Mouse (Mus musculus) forebrain, embryonic 16.5 days (tissue): ENCODE measurements around the gene Aco2. TPM values are rescaled to one million over a fixed set of nuclear protein-coding genes. Genes with fewer than 3 reads are reported as not detected.

Source experiments
- ATAC-seq: fragments of 200-750 bp; cut with Nextera tagmentation; 2 replicates; pipeline ENCODE4 v1.8.0; 2017; ENCODE audit warnings: mild to moderate bottlenecking, moderate library complexity
- H3K27ac ChIP-seq: fragments of 300-500 bp; sonication (generic); 2 replicates; pipeline ENCODE4 v1.5.1; 2014; ENCODE audit warnings: low read length, control low read depth
- H3K27me3 ChIP-seq: fragments of 300-500 bp; sonication (generic); replicated peaks from 2 replicates; pipeline ENCODE4 v1.6.1; 2014; ENCODE audit warnings: low read length; ENCODE audit not compliant: control insufficient read depth, insufficient read depth
- H3K36me3 ChIP-seq: fragments of 300-500 bp; sonication (generic); 2 replicates; pipeline ENCODE4 v1.6.1; 2014; ENCODE audit not compliant: control insufficient read depth, insufficient read depth
- H3K4me1 ChIP-seq: fragments of 300-500 bp; sonication (generic); replicated peaks from 2 replicates; pipeline ENCODE4 v1.6.1; 2014; ENCODE audit warnings: low read length; ENCODE audit not compliant: control insufficient read depth, insufficient read depth
- H3K4me2 ChIP-seq: fragments of 300-500 bp; sonication (generic); 2 replicates; pipeline ENCODE4 v1.6.1; 2014; ENCODE audit warnings: mild to moderate bottlenecking, low read length, control low read depth
- H3K4me3 ChIP-seq: fragments of 300-500 bp; sonication (generic); replicated peaks from 2 replicates; pipeline ENCODE4 v1.5.1; 2014; ENCODE audit warnings: mild to moderate bottlenecking, low read length, control low read depth
- H3K9ac ChIP-seq: fragments of 300-500 bp; sonication (generic); replicated peaks from 2 replicates; pipeline ENCODE4 v1.6.1; 2014; ENCODE audit warnings: low read depth, low read length, control low read depth
- H3K9me3 ChIP-seq: fragments of 300-500 bp; sonication (generic); 2 replicates; pipeline ENCODE4 v1.6.1; 2016; ENCODE audit warnings: low read length; ENCODE audit not compliant: control insufficient read depth
- WGBS: fragments of 180-500 bp; shearing (Covaris S2); extraction: QIAGEN DNeasy Blood & Tissue Kit; methylation state at CpG from one replicate; pipeline ENCODE4 v1.1.7; 2014; 5-methylcytosine and 5-hydroxymethylcytosine counted together
- polyA plus RNA-seq: library from polyadenylated mRNA; unstranded; fragments of >200 nt; fragmentation: Nextera tagmentation; extraction: Ambion mirVana; gene quantifications from 2 replicates; pipeline ENCODE4 v1.2.1, GENCODE M21; 2015

The Aco2 gene
- polyA plus RNA-seq, 1 experiment from 2014 or later, result 260 TPM

DNA sequence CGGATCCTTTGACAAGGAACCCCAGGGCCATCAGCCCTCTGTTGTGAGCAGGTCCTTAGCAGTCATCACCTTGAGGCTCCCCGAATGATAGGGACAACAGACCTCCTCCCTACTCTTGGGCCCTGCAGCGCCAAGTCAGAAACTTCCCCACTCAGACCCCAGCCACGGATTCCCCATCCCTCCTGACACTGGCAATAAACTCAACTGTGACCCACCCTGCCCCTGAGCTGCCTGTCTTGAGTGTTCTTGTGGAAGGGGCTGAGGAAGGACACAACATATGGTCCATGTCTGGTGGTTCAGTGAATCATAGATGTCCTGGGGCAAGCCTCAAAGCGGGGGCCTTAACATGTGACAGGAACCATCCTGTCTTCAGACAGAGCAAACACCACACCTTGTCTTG is 78.6 kb downstream of the Aco2 start:
- Histone ChIP-seq H3K27me3 (no peaks in the 10 kb centered on the region), H3K4me3 (no peak overlapping the region), H3K27ac (no peak overlapping the region), H3K9me3 (no peaks in the 10 kb centered on the region), H3K4me2 (no peak overlapping the region), H3K4me1 (no peaks in the 10 kb centered on the region), H3K9ac (no peak overlapping the region), H3K36me3 (peaks cover 27% of the 10 kb centered on the region)
- ATAC-seq, result no peak
- 87% methylated on average over 5 of the region's 5 CpGs for WGBS

DNA sequence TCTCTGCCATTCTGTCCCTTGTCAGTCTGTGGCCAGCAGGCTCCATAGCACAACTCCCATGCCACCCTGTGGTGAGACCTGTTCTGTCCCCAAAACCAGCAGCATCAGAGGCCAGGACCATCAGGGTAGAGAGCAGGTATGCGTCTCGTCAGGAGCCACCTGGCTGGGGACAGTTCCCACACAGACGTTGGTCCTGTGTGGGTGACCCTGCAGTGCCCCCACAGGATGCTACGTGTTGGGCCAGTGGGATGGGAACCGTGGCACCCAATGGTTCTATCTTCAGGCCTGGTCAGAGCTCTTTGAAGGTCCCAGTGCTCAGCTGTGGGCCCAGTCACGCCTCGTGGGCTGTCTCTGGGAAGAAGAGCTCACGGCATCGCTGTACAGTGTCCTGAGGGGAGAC is 79.0 kb downstream of the Aco2 start:
- Histone ChIP-seq H3K4me2 (no peak overlapping the region), H3K9ac (no peak overlapping the region), H3K27ac (no peak overlapping the region), H3K4me1 (0 out of 2 replicates have a peak, but pooled peaks cover under 1% of the 10 kb centered on the region), H3K36me3 (peaks cover 27% of the 10 kb centered on the region), H3K9me3 (no peaks in the 10 kb centered on the region), H3K27me3 (no peaks in the 10 kb centered on the region), H3K4me3 (no peak overlapping the region)
- 92% methylated on average over 9 of the region's 9 CpGs for WGBS
- ATAC-seq, result no peak

DNA sequence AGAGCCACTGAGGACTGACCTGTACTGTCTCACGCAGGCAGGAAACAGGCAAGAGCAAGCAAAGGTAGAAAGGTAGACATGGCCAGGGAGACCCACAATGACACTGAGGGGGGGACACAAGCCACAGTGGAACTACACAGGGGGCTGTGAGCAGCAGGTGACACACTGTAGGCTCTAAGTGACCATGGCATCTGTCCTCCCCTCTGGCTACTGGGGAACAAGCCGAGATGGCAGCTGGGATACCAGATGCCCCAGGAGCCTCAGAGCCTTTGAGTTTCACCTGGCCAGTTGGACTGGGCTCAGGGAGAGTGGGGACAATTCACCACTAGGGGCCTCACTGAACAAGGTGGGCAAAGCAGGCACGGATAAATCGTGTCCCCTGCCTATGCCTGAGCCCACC is 80.2 kb downstream of the Aco2 start:
- H3K27ac ChIP-seq, result no peak overlapping the region
- H3K4me1 ChIP-seq, result peaks cover 5% of the 10 kb centered on the region; the same call in 1 of the 2 replicates
- no peaks in the 10 kb centered on the region for H3K9me3 ChIP-seq
- H3K27me3 ChIP-seq, result no peaks in the 10 kb centered on the region
- ATAC-seq, result no peak
- no peak overlapping the region for H3K4me3 ChIP-seq
- no peak overlapping the region for H3K9ac ChIP-seq
- peaks cover 21% of the 10 kb centered on the region for H3K36me3 ChIP-seq
- WGBS, result 84% methylated on average over 4 of the region's 4 CpGs
- no peak overlapping the region for H3K4me2 ChIP-seq

DNA sequence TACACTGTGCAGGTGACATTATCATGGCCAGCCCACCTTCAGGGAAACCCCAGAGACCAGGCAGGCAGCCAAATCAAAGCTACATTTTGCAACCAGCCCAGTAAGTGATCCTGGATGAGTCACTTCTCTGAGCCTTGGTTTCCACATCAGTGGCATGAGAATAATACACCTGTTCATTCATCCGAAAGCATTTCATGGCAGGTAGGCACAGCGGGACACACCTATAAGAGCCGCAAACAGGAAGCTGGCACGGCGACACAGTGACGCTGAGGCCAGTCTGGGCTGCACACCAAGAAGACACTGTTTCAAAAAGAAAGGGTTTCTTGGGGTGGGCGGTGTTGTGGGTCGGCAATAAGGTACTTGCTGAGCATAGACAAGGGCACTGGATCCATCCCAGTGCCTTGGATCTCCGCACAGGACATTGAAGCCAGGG is 82.1 kb downstream of the Aco2 start:
- Histone ChIP-seq H3K9me3 (no peaks in the 10 kb centered on the region), H3K27me3 (no peaks in the 10 kb centered on the region), H3K4me2 (no peak overlapping the region), H3K4me1 (peaks cover 5% of the 10 kb centered on the region; the same call in 1 of the 2 replicates), H3K9ac (no peak overlapping the region), H3K4me3 (no peak overlapping the region), H3K27ac (no peak overlapping the region), H3K36me3 (peaks cover 18% of the 10 kb centered on the region; the same call in 1 of the 2 replicates)
- ATAC-seq, result no peak
- 94% methylated on average over 9 of the region's 9 CpGs for WGBS

DNA sequence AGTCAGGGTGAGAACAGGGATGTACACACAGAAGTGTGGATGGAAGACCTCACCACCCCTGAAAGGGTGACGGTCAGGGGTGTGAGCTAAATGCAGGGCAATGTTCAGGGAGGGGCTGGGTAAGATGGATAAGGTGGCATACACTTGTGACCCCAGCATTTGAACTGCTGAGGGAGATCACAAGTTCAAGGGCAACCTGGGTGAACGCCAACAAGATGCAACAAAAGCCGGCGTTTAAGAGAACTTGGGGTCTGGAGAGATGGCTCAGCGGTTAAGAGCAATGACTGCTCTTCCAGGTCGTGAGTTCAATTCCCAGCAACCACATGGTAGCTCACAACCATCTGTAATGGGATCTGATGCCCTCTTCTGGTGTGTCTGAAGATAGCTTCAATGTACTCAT is 82.6 kb downstream of the Aco2 start:
- no peak for ATAC-seq
- WGBS, result 93% methylated on average over 6 of the region's 6 CpGs

DNA sequence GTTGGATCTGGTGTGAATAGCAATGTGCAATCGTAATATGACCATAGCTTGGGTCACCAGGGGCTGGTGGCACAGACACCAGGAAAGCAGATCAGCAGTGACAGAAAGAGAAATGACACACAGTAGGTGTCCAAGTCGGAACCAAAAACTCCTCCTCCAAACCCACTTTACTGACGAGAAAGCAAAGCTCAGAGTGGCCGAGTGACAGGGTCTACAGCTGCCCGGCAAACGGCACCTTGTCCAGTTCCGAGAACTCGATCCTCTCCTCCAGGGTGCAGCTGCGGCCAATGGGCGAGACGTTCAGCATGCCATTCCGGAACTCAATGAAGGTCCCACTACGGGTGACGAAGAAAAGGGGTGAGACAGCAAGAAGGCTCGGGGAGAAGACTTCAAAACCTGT is 83.3 kb downstream of the Aco2 start:
- H3K4me3 ChIP-seq, result no peak overlapping the region
- no peaks in the 10 kb centered on the region for H3K27me3 ChIP-seq
- no peak overlapping the region for H3K9ac ChIP-seq
- H3K36me3 ChIP-seq, result peaks cover 13% of the 10 kb centered on the region; the same call in 1 of the 2 replicates
- no peak overlapping the region for H3K27ac ChIP-seq
- H3K4me2 ChIP-seq, result no peak overlapping the region
- 95% methylated on average over 15 of the region's 15 CpGs for WGBS
- peaks cover 12% of the 10 kb centered on the region for H3K4me1 ChIP-seq
- no peaks in the 10 kb centered on the region for H3K9me3 ChIP-seq
- ATAC-seq, result no peak

More for the DNA sequence above, 82.6 kb downstream of the Aco2 start:
- Histone ChIP-seq H3K4me2 (no peak overlapping the region), H3K27me3 (no peaks in the 10 kb centered on the region), H3K4me1 (peaks cover 9% of the 10 kb centered on the region), H3K9me3 (no peaks in the 10 kb centered on the region), H3K9ac (no peak overlapping the region), H3K4me3 (no peak overlapping the region), H3K36me3 (peaks cover 16% of the 10 kb centered on the region; the same call in 1 of the 2 replicates), H3K27ac (no peak overlapping the region)

DNA sequence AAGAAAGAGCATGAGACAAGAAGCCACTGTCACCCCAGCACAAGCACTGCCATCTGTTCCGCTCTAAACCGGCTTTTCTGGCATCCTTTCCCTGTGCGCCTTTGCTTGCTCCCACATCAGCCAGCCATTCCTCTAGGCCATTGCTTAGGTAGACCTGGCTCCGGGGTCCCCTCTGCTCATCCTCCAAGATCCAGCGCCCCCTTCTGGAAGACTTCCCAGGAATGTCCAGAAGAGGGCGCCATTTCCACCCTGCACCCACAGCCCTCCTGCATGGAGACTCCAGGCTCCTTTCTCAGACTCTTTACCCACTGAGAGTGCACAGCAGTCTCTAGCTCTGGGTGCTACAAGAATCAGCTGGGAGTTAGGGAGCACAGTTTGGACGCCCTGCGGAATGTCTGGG is 84.3 kb downstream of the Aco2 start:
- 51% methylated on average over 8 of the region's 8 CpGs for WGBS
- H3K27me3 ChIP-seq, result no peaks in the 10 kb centered on the region
- no peak for ATAC-seq
- no peak overlapping the region for H3K4me3 ChIP-seq
- H3K9ac ChIP-seq, result no peak overlapping the region
- H3K9me3 ChIP-seq, result no peaks in the 10 kb centered on the region
- H3K27ac ChIP-seq, result no peak overlapping the region
- peaks cover 5% of the 10 kb centered on the region; the same call in 1 of the 2 replicates for H3K36me3 ChIP-seq
- no peak overlapping the region for H3K4me2 ChIP-seq
- peaks cover 12% of the 10 kb centered on the region for H3K4me1 ChIP-seq

DNA sequence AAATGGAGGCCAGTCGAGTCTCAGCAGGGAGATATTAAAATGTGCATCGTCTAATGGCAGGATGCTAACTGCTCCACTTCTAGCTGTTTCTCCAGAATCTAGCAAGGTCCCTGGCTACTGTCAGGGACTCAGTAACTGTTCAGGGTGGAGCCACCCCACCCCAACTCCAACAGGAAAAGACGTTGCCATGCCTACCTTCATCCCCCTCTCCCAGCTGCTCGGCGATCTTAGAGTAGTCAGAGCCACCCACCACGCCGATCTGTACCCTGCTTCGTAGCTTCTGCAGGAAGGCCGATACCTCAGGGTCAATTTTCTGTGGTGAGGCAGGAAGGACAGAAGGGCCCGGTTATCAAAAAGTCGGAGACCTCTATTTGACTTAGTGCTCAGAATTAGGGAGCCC is 85.5 kb downstream of the Aco2 start:
- no peak overlapping the region for H3K27ac ChIP-seq
- H3K27me3 ChIP-seq, result no peaks in the 10 kb centered on the region
- H3K9ac ChIP-seq, result no peak overlapping the region
- no peak overlapping the region for H3K4me2 ChIP-seq
- peaks cover 3% of the 10 kb centered on the region; the same call in 1 of the 2 replicates for H3K36me3 ChIP-seq
- peaks cover 12% of the 10 kb centered on the region for H3K4me1 ChIP-seq
- H3K9me3 ChIP-seq, result no peaks in the 10 kb centered on the region
- ATAC-seq, result no peak
- WGBS, result 87% methylated on average over 11 of the region's 11 CpGs
- H3K4me3 ChIP-seq, result no peak overlapping the region

DNA sequence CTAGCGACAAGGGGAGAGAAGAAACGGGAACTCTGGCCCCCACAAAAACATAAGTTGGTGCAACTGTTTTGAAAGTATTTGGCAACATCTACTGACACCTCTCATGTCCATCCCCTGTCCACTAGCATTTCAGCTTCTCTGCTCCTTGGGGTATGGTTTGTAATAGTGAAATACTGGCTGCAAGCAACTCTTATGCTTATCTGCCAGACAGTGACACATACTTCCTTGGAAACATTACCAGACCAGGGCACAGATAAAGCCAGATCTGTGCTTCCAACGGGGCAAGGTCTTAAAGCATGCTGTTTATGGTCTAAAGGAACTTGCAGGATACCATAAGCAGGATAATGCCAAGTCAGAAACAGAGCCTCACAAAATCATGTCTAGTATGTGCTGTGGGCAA is 86.8 kb downstream of the Aco2 start:
- Histone ChIP-seq H3K4me2 (no peak overlapping the region), H3K4me3 (no peak overlapping the region), H3K9ac (no peak overlapping the region), H3K4me1 (peaks cover 12% of the 10 kb centered on the region), H3K36me3 (peaks cover 3% of the 10 kb centered on the region; the same call in 1 of the 2 replicates), H3K27ac (no peak overlapping the region), H3K9me3 (no peaks in the 10 kb centered on the region), H3K27me3 (no peaks in the 10 kb centered on the region)
- 87% methylated on average over 3 of the region's 3 CpGs for WGBS
- no peak for ATAC-seq
